In genomic region chr5:41392802-41393234, GRCm38 (mm10) we compare ENCODE assay signal across 9 mouse cellular contexts.
A peak's percentile ranks its signal among the peaks of the same experiment; 100 is the strongest.
DNase-seq lines count a peak whose midpoint lies in the region; ATAC-seq and TF ChIP-seq lines count a peak whose summit lies in the region.
"Had no signal": no experiment of that assay in that cellular context is flagged by ENCODE, and none has a peak within 500 bp of the region (broad histone marks: within the 10 kb centered on the region; RNA-seq: fewer than 3 reads in every experiment).

No protein-coding gene starts in this region.

- no peak for TF ChIP-seq CTCF in left cerebral cortex, adult 2 months (IDR thresholded peaks at IDR 0.05)
- no peak for TF ChIP-seq CTCF in hindbrain, postnatal 0 days (IDR thresholded peaks at IDR 0.05; ENCODE audit: low read depth)

- no peak overlapping the region for H3K27ac ChIP-seq in left cerebral cortex, adult 2 months
- H3K27ac ChIP-seq in forebrain, embryonic 14.5 days (ENCODE audit: low read depth, low read length) = 0 out of 2 replicates have a peak overlapping the region, but pooled peaks have one; percentile 44
- H3K27ac ChIP-seq in hindbrain, postnatal 0 days = no peak overlapping the region; the same call in 1 of the 2 replicates
- no peak overlapping the region for H3K27ac ChIP-seq in kidney, embryonic 15.5 days
- H3K27ac ChIP-seq: lung, embryonic 15.5 days had no signal

- 23% methylated on average over 14 of the region's 14 CpGs for WGBS in forebrain, embryonic 14.5 days
- WGBS in hindbrain, postnatal 0 days = 65% methylated on average over 14 of the region's 14 CpGs
- 76% methylated on average over 14 of the region's 14 CpGs for WGBS in kidney, embryonic 15.5 days

- no peaks in the 10 kb centered on the region for H3K27me3 ChIP-seq in forebrain, embryonic 14.5 days (replicated peaks; ENCODE audit: control insufficient read depth, insufficient read depth, low read length)
- H3K27me3 ChIP-seq in hindbrain, postnatal 0 days (ENCODE audit: insufficient read depth, low read length) = no peaks in the 10 kb centered on the region
- no peaks in the 10 kb centered on the region for H3K27me3 ChIP-seq in kidney, embryonic 15.5 days
- H3K27me3 ChIP-seq: lung, embryonic 15.5 days had no signal

- H3K36me3 ChIP-seq in forebrain, embryonic 14.5 days (ENCODE audit: control insufficient read depth, insufficient read depth, low read length) = no peaks in the 10 kb centered on the region
- no peaks in the 10 kb centered on the region for H3K36me3 ChIP-seq in hindbrain, postnatal 0 days (ENCODE audit: insufficient read depth, low read length)
- H3K36me3 ChIP-seq in kidney, embryonic 15.5 days = no peaks in the 10 kb centered on the region
- H3K36me3 ChIP-seq: lung, embryonic 15.5 days had no signal

- intact Hi-C loops in left cerebral cortex, adult 2 months (cut with DNase I) = no loop called here

- no peak overlapping the region; the same call in 1 of the 2 replicates for H3K9ac ChIP-seq in forebrain, embryonic 14.5 days (ENCODE audit: low read length)
- H3K9ac ChIP-seq in hindbrain, postnatal 0 days (replicated peaks; ENCODE audit: low read length) = no peak overlapping the region
- H3K9ac ChIP-seq in kidney, embryonic 15.5 days = no peak overlapping the region
- H3K9ac ChIP-seq: lung, embryonic 15.5 days had no signal

- no peak for DNase-seq in left cerebral cortex, adult 2 months (ENCODE audit: extremely low spot score in 1 of 2, low spot score in 2 of 2)
- no peak for DNase-seq in left cerebral cortex, adult 11 months (ENCODE audit: low spot score)
- peak; percentile 52 for DNase-seq in forebrain, embryonic 14.5 days (ENCODE audit: low spot score)
- DNase-seq in hindbrain, postnatal 0 days (ENCODE audit: low spot score) = no peak
- DNase-seq in retina, embryonic 14.5 days (ENCODE audit: low spot score) = peak; percentile 35
- no peak for DNase-seq in thymus, postnatal 14 days

- peak; percentile 80 for ATAC-seq in forebrain, embryonic 14.5 days
- no peak for ATAC-seq in hindbrain, postnatal 0 days
- no peak for ATAC-seq in kidney, embryonic 15.5 days (replicated peaks; ENCODE audit: low FRiP score)
- ATAC-seq: activated CD4-positive, CD25-positive, alpha-beta regulatory T cell, adult 4 months had no signal

- 0 out of 2 replicates have a peak overlapping the region, but pooled peaks have one; percentile 2 for H3K4me3 ChIP-seq in left cerebral cortex, adult 2 months
- H3K4me3 ChIP-seq in forebrain, embryonic 14.5 days (ENCODE audit: low read depth, low read length) = no peak overlapping the region
- H3K4me3 ChIP-seq in hindbrain, postnatal 0 days (ENCODE audit: low read length) = no peak overlapping the region
- H3K4me3 ChIP-seq in kidney, embryonic 15.5 days (replicated peaks) = no peak overlapping the region
- H3K4me3 ChIP-seq: lung, embryonic 15.5 days had no signal

- H3K4me1 ChIP-seq in forebrain, embryonic 14.5 days (ENCODE audit: control insufficient read depth, insufficient read depth, low read length) = no peaks in the 10 kb centered on the region
- no peaks in the 10 kb centered on the region for H3K4me1 ChIP-seq in hindbrain, postnatal 0 days (ENCODE audit: insufficient read depth, low read length)
- no peaks in the 10 kb centered on the region for H3K4me1 ChIP-seq in kidney, embryonic 15.5 days
- H3K4me1 ChIP-seq: lung, embryonic 15.5 days had no signal

- H3K4me2 ChIP-seq in forebrain, embryonic 14.5 days (ENCODE audit: low read length) = peak overlapping the region; percentile 28
- H3K4me2 ChIP-seq in hindbrain, postnatal 0 days (ENCODE audit: low read depth, low read length) = peak overlapping the region; percentile 25
- no peak overlapping the region for H3K4me2 ChIP-seq in kidney, embryonic 15.5 days
- H3K4me2 ChIP-seq: lung, embryonic 15.5 days had no signal

- no peaks in the 10 kb centered on the region for H3K9me3 ChIP-seq in forebrain, embryonic 14.5 days (replicated peaks; ENCODE audit: control insufficient read depth, low read length)
- no peaks in the 10 kb centered on the region for H3K9me3 ChIP-seq in hindbrain, postnatal 0 days (ENCODE audit: low read length)
- H3K9me3 ChIP-seq in kidney, embryonic 15.5 days (replicated peaks) = no peaks in the 10 kb centered on the region
- H3K9me3 ChIP-seq: lung, embryonic 15.5 days had no signal

Comparison
In these comparisons a context has a peak if more than half of its experiments do, and no peak if none do; other contexts are left out.
1. DNase-seq: peak in forebrain, embryonic 14.5 days (single experiment) and retina, embryonic 14.5 days (single experiment); none in left cerebral cortex, adult 2 months (0 of 2), left cerebral cortex, adult 11 months (single experiment), hindbrain, postnatal 0 days (single experiment) and thymus, postnatal 14 days (single experiment).